ENCODE assay signal across 13 mouse cellular contexts in genomic region chr19:56940507-56940906, GRCm38 (mm10).
A peak's percentile ranks its signal among the peaks of the same experiment; 100 is the strongest.
DNase-seq lines count a peak whose midpoint lies in the region; ATAC-seq and TF ChIP-seq lines count a peak whose summit lies in the region.
"Had no signal": no experiment of that assay in that cellular context is flagged by ENCODE, and none has a peak within 500 bp of the region (broad histone marks: within the 10 kb centered on the region; RNA-seq: fewer than 3 reads in every experiment).

No protein-coding gene starts in this region.

- TF ChIP-seq CTCF in layer of hippocampus, adult 2 months (conservative IDR thresholded peaks at IDR 0.05): no peak

- H3K4me1 ChIP-seq in heart, embryonic 10.5 days: peaks cover 28% of the 10 kb centered on the region
- H3K4me1 ChIP-seq in heart, embryonic 15.5 days (replicated peaks): peaks cover 16% of the 10 kb centered on the region
- H3K4me1 ChIP-seq in forebrain, embryonic 14.5 days (ENCODE audit: control insufficient read depth, insufficient read depth, low read length): no peaks in the 10 kb centered on the region
- H3K4me1 ChIP-seq: midbrain, embryonic 12.5 days had no signal

- H3K27me3 ChIP-seq in heart, embryonic 10.5 days (ENCODE audit: insufficient read depth, poor library complexity, severe bottlenecking): no peaks in the 10 kb centered on the region
- no peaks in the 10 kb centered on the region for H3K27me3 ChIP-seq in heart, embryonic 15.5 days
- H3K27me3 ChIP-seq in forebrain, embryonic 14.5 days (replicated peaks; ENCODE audit: control insufficient read depth, insufficient read depth, low read length): no peaks in the 10 kb centered on the region
- H3K27me3 ChIP-seq: hindbrain, embryonic 13.5 days; midbrain, embryonic 12.5 days; Patski had no signal

- no peak overlapping the region for H3K4me3 ChIP-seq in heart, embryonic 10.5 days
- H3K4me3 ChIP-seq in heart, embryonic 15.5 days: no peak overlapping the region
- no peak overlapping the region for H3K4me3 ChIP-seq in forebrain, embryonic 14.5 days (ENCODE audit: low read depth, low read length)
- H3K4me3 ChIP-seq in layer of hippocampus, adult 2 months: no peak overlapping the region
- H3K4me3 ChIP-seq: hindbrain, embryonic 13.5 days; midbrain, embryonic 12.5 days had no signal

- H3K4me2 ChIP-seq in heart, embryonic 15.5 days: no peak overlapping the region
- H3K4me2 ChIP-seq in forebrain, embryonic 14.5 days (ENCODE audit: low read length): no peak overlapping the region
- H3K4me2 ChIP-seq: hindbrain, embryonic 13.5 days; liver, embryonic 11.5 days; midbrain, embryonic 12.5 days had no signal

- ATAC-seq in heart, embryonic 15.5 days (replicated peaks; ENCODE audit: insufficient number of reproducible peaks, insufficient read depth, low FRiP score, low read depth): 0 out of 2 replicates have a peak, but pooled peaks have one; percentile 6
- ATAC-seq in forebrain, embryonic 14.5 days: no peak

- no peaks in the 10 kb centered on the region for H3K36me3 ChIP-seq in heart, embryonic 10.5 days
- no peaks in the 10 kb centered on the region for H3K36me3 ChIP-seq in heart, embryonic 15.5 days
- H3K36me3 ChIP-seq in forebrain, embryonic 14.5 days (ENCODE audit: control insufficient read depth, insufficient read depth, low read length): no peaks in the 10 kb centered on the region
- H3K36me3 ChIP-seq: midbrain, embryonic 12.5 days had no signal

- WGBS in heart, embryonic 10.5 days: 69% methylated on average over 11 of the region's 11 CpGs
- 69% methylated on average over 11 of the region's 11 CpGs for WGBS in heart, embryonic 15.5 days
- 87% methylated on average over 11 of the region's 11 CpGs for whole genome bisulfite sequencing in forebrain, embryonic 14.5 days

- no peak overlapping the region for H3K27ac ChIP-seq in heart, embryonic 10.5 days
- H3K27ac ChIP-seq in heart, embryonic 15.5 days: no peak overlapping the region
- H3K27ac ChIP-seq in forebrain, embryonic 14.5 days (ENCODE audit: low read depth, low read length): no peak overlapping the region
- no peak overlapping the region for H3K27ac ChIP-seq in layer of hippocampus, adult 2 months
- H3K27ac ChIP-seq: hindbrain, embryonic 13.5 days; midbrain, embryonic 12.5 days had no signal

- peak; percentile 98 for DNase-seq in heart, adult 11 months
- DNase-seq in heart, embryonic 10.5 days (ENCODE audit: low spot score): no peak
- DNase-seq in urinary bladder, postnatal 25 days (ENCODE audit: low spot score): peak; percentile 38
- DNase-seq in urinary bladder, adult 2 months (ENCODE audit: low spot score): no peak
- DNase-seq in forebrain, embryonic 14.5 days (ENCODE audit: low spot score): no peak
- DNase-seq in layer of hippocampus, adult 2 months (ENCODE audit: low spot score in 2 of 2): no peak
- DNase-seq in retina, postnatal 1 day: no peak
- DNase-seq: B cell, adult 2 months had no signal

- no peak overlapping the region for H3K9ac ChIP-seq in heart, embryonic 15.5 days
- H3K9ac ChIP-seq in forebrain, embryonic 14.5 days (ENCODE audit: low read length): no peak overlapping the region
- H3K9ac ChIP-seq: hindbrain, embryonic 13.5 days; midbrain, embryonic 12.5 days had no signal

- no peaks in the 10 kb centered on the region for H3K9me3 ChIP-seq in heart, embryonic 10.5 days
- no peaks in the 10 kb centered on the region for H3K9me3 ChIP-seq in heart, embryonic 15.5 days (replicated peaks)
- no peaks in the 10 kb centered on the region for H3K9me3 ChIP-seq in forebrain, embryonic 14.5 days (replicated peaks; ENCODE audit: control insufficient read depth, low read length)
- H3K9me3 ChIP-seq: hindbrain, embryonic 13.5 days; midbrain, embryonic 12.5 days had no signal

Comparison
In these comparisons a context has a peak if more than half of its experiments do, and no peak if none do; other contexts are left out.
1. DNase-seq: peak in heart, adult 11 months (single experiment) and urinary bladder, postnatal 25 days (single experiment); none in heart, embryonic 10.5 days (single experiment), urinary bladder, adult 2 months (single experiment), forebrain, embryonic 14.5 days (single experiment), layer of hippocampus, adult 2 months (0 of 2) and retina, postnatal 1 day (single experiment).